Mouse (Mus musculus) layer of hippocampus, postnatal 25 days (tissue): ENCODE results near the gene Gabrg3. TPM values are rescaled to one million over a fixed set of nuclear protein-coding genes. Genes with fewer than 3 reads are reported as not detected.
"Not testable (repeated sequence)": the region's sequence is repeated elsewhere in the genome, so short reads cannot be mapped to it uniquely, and the experiment has no call there.

Experiments
- DNase-seq, 2 experiments: peaks; one replicate each; pipeline ENCODE4 v3.0.0; 2022; ENCODE audit warnings: mixed read lengths in 2 of 2, low spot score in 1 of 2; ENCODE audit errors: extremely low spot score in 1 of 2
- total RNA-seq, 2 experiments: library from RNA; stranded (reverse); gene quantifications; 2 replicates each; pipeline ENCODE4 v1.2.3; 2021

Gene Gabrg3
- total RNA-seq, 2 experiments from 2014 or later: 14.1 to 17.8 TPM

- DNase-seq: no peak
Measured at GRCm38 (mm10) chr7:57314971-57315370, 72.0 kb downstream of the Gabrg3 start.

GRCm38 (mm10) chr7:57312018-57312417, 75.0 kb downstream of the Gabrg3 start:
- DNase-seq: no peak

GRCm38 (mm10) chr7:57307337-57307736, 79.7 kb downstream of the Gabrg3 start:
- DNase-seq: no peak

GRCm38 (mm10) chr7:57296639-57297038, 90.3 kb downstream of the Gabrg3 start:
- DNase-seq: no peak

- DNase-seq: no peak
Measured at GRCm38 (mm10) chr7:57294127-57294526, 92.9 kb downstream of the Gabrg3 start.

- DNase-seq: no peak
Measured at GRCm38 (mm10) chr7:57293564-57293963, 93.4 kb downstream of the Gabrg3 start.

GRCm38 (mm10) chr7:57283186-57283585, 103.8 kb downstream of the Gabrg3 start:
- DNase-seq: no peak

- no peak for DNase-seq
Measured at GRCm38 (mm10) chr7:57278841-57279240, 108.1 kb downstream of the Gabrg3 start.

GRCm38 (mm10) chr7:57260201-57260600, 126.8 kb downstream of the Gabrg3 start:
- no peak for DNase-seq

GRCm38 (mm10) chr7:57258893-57259574, 128.0 kb downstream of the Gabrg3 start:
- DNase-seq: no peak

GRCm38 (mm10) chr7:57243981-57244380, 143.0 kb downstream of the Gabrg3 start:
- DNase-seq: peak in 1 of 2 experiments; percentile 7

- no peak for DNase-seq
Measured at GRCm38 (mm10) chr7:57214119-57214518, 172.9 kb downstream of the Gabrg3 start.

GRCm38 (mm10) chr7:57186015-57186414, 201.0 kb downstream of the Gabrg3 start:
- no peak for DNase-seq

- not testable (repeated sequence) for DNase-seq
Measured at GRCm38 (mm10) chr7:57175891-57176545, 211.0 kb downstream of the Gabrg3 start.

- DNase-seq: no peak
Measured at GRCm38 (mm10) chr7:57166931-57167330, 220.1 kb downstream of the Gabrg3 start.

- DNase-seq: no peak
Measured at GRCm38 (mm10) chr7:57158211-57158610, 228.8 kb downstream of the Gabrg3 start.

- no peak for DNase-seq
Measured at GRCm38 (mm10) chr7:57153743-57154142, 233.2 kb downstream of the Gabrg3 start.

GRCm38 (mm10) chr7:57150768-57151167, 236.2 kb downstream of the Gabrg3 start:
- DNase-seq: no peak

- DNase-seq: no peak
Measured at GRCm38 (mm10) chr7:57138072-57138704, 248.8 kb downstream of the Gabrg3 start.

GRCm38 (mm10) chr7:57133009-57133408, 254.0 kb downstream of the Gabrg3 start:
- no peak for DNase-seq

- DNase-seq: no peak
Measured at GRCm38 (mm10) chr7:57132471-57132870, 254.5 kb downstream of the Gabrg3 start.

- no peak for DNase-seq
Measured at GRCm38 (mm10) chr7:57100065-57100464, 286.9 kb downstream of the Gabrg3 start.
